Mouse (Mus musculus): ENCODE results near the gene Hdac11. TPM values are rescaled to one million over a fixed set of nuclear protein-coding genes. Genes with fewer than 3 reads are reported as not detected.

Gene Hdac11
- 0.66 TPM in 1 of 2 replicates, not detected in the other for total RNA-seq (2023)

DNA sequence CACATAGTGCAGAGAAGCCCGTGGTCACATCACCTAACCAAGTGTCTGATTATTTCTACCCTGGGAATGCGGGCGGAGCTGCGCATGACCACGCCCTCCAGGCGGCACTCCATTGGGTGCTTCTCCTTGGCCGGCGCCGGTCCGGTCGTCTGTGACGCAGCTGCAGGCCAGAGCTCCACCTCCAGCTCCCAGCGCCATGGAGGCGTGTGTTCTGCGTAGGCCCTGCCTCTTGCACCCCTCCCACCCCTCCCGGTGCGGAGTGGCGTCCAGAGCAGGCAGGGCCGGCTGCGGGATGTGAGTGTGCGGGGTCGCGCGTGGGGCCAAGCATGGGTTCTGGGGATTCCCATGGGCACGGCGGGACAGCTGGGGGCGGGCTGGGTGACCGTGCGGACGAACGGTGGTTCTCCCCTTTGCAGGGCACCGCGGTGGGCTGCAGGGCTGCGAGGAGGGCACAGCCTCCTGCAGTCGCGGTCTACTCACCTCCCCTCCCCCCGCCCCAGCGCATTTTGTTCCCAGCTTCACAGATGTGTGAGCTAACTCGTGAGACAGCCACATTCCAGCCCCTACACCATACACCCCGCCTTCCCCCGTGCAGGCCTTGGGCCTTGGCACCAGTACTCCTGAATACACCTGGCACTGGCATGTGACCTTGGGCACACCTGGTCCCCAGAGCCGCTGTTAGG, at the start of gene Hdac11:
Hdac11 (plus strand) TSS at position 112 of the 683 bp plus-strand sequence.

DNA sequence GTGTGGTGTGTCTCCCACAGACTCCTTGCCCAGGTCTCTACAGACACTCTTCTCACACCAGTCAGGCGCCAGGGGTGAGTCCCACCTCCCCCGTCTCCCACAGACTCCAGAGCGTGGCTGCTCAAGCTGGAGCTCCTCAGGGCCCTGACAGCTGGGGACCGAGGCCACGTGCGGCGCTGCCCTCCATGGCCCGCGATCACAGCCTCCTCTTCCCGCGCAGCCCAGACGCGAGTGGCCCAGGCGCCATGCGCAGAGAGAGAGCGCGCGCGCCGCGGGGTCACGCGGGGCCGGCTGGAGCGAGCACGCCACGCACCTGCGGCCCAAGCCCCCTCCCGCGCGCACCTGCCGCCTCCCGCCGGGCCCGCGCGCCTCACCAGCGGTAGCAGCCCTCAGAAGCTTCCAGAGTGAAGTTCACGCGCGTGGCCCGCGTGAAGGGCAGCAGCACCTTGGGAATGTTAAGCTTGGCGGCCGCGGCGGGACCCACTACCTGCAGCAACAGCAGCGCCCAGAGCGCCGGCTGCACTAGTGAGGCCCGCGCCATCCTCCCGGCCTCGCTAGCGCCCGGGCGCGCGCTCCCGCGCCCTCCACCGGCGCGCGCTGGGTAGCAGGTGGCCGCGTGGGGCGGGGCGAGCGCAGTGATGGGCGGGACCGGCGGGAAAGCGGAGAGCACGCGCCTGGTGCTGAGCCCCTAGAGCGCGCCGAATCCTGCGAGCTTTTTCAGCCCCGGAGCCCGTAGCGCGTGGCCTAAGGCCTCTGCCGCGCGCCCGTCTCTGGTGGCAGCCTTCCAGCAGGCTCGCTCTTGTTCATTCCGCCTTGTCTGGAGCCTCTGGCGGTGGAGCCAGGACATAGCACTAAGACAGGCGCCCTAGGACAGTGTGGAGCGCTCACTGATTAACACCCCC, 40.0 kb upstream of the Hdac11 start, which contains the start of gene Nup210:
Nup210 (minus strand) TSS at position 586 of the 902 bp plus-strand sequence.

GRCm38 (mm10) chr6:91212155-91212554, 55.7 kb downstream of the Hdac11 start, which contains the start of gene Fbln2:
Gene Fbln2, plus strand, starts transcription at chr6:91212455.

Other genes starting within 250 kb of the Hdac11 start
- gene Iqsec1, start 168.0 kb upstream of the Hdac11 start, total RNA-seq (2023): 359 and 432 TPM in 2 replicates
- gene Nup210, start 39.8 kb upstream of the Hdac11 start, total RNA-seq (2023): 86.8 and 123 TPM in 2 replicates
- gene Fbln2, start 55.8 kb downstream of the Hdac11 start, total RNA-seq (2023): not detected in 2 replicates

All from neutrophil, adult 65 days (primary cell).